Mouse (Mus musculus) gastrocnemius, postnatal 14 days (tissue): Measurements from ENCODE around the gene Gipc1. TPM values are rescaled to one million over a fixed set of nuclear protein-coding genes. Genes with fewer than 3 reads are reported as not detected.

Experiments
- DNase-seq: peaks from one replicate; pipeline ENCODE4 v3.0.0; 2021; ENCODE audit warnings: mixed read lengths
- intact Hi-C: fragments of 180-260 bp; cut with DNase I; formaldehyde crosslinking; loops from one replicate; pipeline ENCODE4 v1.15.1; 2025; ENCODE audit warnings: low total_unique reads
- long read RNA-seq, 2 experiments: library from polyadenylated mRNA; stranded (forward); transcript quantifications; one replicate each; pipeline ENCODE4 v2.0.0; 2021
- total RNA-seq, 2 experiments: library from RNA; stranded (reverse); gene quantifications; 2 replicates each; pipeline ENCODE4 v1.2.3; 2021

The Gipc1 gene
- 10 to 100 TPM; 25.4 to 26.6 TPM for total RNA-seq
- long read RNA-seq, experiment 1, transcript Gipc1-201 (7 exons, 1,522 nt): major isoform, 58 of 73 reads
- long read RNA-seq, experiment 1, partial matches to known transcripts: 14 of 73 reads
- long read RNA-seq, experiment 1, other reads (novel, unspliced or antisense): 1 of 73 reads
- long read RNA-seq, experiment 2, transcript Gipc1-201 (7 exons, 1,522 nt): major isoform, 78 of 92 reads
- long read RNA-seq, experiment 2, partial matches to known transcripts: 13 of 92 reads
- long read RNA-seq, experiment 2, other reads (novel, unspliced or antisense): 1 of 92 reads

DNA sequence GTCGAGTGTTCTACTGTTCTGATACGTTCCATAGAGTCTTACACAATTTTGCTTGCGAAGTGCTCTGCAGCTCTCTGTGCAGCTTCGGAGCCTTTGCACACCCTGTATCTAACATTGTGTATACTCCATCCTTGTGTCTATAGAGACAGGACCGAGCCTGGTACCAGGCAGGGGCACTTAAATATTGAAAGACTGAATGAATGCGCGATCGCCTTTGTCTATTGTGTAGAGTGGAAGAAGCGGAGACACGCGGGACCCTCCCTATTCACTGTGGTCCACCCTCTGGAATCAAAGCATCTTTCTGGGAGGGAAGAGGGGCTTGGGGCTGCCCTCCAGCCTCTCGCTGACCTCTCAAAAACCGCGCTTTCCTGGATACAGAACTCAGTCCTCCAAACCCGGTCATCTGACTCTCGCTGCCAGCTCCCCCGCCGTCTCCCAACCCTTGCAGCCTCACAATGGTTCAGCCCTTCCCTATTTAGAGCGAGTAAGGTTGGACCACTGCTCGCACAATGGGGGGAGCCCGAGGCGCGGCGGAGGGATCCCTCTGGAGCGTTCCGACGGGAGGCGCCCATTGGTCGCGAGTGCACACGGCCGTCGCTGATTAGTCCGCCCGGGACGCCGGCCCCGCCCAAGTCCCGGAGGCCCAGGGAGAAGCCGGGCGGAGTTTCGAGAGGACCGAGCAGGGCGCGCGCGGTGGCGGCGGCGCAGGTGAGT, at the start of gene Gipc1:
Gipc1 (plus strand) TSS at position 648 of the 714 bp plus-strand sequence.
- intact Hi-C loops: no loop called here
- peak; percentile 97 for DNase-seq

DNA sequence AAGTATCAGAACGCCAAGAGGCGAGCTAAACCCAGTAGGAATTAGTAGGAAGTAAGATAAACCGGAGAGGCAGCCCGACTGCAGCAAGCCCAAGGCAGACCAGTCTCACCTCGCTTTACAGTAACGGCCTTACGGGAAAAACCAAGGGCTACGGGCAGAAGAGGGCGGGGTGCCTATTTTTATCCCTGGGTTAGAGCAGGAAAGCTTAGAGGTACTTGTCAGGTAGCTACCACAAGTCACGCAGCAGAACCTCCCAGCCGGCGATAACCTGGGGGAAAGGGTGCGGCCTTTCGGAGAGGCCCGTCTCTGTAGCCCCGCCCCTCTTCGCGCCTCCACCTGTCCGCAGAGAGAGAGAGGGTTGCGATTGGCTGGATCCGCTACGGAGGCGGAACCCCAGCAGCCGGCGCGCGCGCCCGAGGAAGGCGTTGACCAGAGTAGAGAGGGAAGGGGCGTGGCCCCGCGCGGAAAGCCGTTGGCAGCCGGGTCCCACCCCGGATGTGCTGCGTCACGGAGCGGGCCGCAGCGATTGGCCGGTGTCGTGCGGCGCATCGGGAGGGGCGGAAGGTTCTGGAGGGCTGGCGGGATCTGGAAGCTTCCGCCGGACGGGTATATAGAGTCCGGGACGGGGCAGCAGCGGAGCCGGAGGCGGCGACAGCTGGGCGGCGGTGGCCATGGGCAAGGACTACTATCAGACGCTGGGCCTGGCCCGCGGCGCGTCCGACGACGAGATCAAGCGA, 44.6 kb upstream of the Gipc1 start, which contains the start of the genes Tecr and Dnajb1:
Tecr (minus strand) TSS at position 311 of the 737 bp plus-strand sequence.
Dnajb1 (plus strand) TSS at position 533 of the 737 bp plus-strand sequence.
- intact Hi-C loops: loop anchor here (5.0 kb wide), 1 partner anchor 41 kb away; the partner anchor contains the start of gene Ndufb7

DNA sequence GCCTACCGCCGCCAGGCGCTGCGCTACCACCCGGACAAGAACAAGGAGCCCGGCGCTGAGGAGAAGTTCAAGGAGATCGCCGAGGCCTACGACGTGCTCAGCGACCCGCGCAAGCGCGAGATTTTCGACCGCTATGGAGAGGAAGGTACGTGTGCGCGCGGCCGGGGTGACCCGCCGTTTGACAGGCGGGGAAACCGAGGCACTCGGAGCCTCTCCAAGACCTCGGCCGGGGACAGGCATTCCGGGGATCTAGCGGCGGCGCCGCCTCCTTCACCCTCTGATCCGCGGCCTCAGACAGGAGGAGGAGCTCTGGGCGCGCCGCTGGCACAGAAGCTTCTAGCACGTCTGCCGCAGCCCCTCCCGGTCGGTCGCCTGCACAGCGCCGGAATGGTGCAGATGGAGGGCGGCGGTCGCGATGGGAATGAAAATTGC, 44.1 kb upstream of the Gipc1 start:
- peak; percentile 87 for DNase-seq
- intact Hi-C loops: loop anchor here (5.0 kb wide), 1 partner anchor 41 kb away; the partner anchor contains the start of gene Ndufb7

More for the DNA sequence above, 44.6 kb upstream of the Gipc1 start, which contains the start of the genes Tecr and Dnajb1:
- DNase-seq: peak; percentile 100

DNA sequence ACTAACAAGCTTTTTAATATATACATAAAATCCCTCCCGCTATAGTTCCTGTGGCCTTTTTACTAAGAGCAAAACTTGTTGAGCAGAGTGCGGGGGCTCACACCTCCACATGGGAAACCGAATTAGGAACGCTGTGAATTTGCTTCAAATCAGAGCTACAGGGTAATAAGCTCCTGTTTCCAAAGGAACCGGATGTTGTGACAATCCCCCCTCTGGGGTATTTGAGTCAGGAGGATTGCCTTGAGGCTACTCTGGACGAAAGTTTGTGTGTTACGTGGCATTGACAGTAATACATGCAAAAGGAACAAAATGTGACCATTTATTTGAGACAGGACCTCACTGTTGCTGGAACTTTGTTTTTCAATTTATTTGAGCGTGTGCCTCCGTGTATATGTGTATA, 43.4 kb upstream of the Gipc1 start:
- intact Hi-C loops: loop anchor here (5.0 kb wide), 1 partner anchor 42 kb away; the partner anchor contains the start of gene Ndufb7
- DNase-seq: no peak

DNA sequence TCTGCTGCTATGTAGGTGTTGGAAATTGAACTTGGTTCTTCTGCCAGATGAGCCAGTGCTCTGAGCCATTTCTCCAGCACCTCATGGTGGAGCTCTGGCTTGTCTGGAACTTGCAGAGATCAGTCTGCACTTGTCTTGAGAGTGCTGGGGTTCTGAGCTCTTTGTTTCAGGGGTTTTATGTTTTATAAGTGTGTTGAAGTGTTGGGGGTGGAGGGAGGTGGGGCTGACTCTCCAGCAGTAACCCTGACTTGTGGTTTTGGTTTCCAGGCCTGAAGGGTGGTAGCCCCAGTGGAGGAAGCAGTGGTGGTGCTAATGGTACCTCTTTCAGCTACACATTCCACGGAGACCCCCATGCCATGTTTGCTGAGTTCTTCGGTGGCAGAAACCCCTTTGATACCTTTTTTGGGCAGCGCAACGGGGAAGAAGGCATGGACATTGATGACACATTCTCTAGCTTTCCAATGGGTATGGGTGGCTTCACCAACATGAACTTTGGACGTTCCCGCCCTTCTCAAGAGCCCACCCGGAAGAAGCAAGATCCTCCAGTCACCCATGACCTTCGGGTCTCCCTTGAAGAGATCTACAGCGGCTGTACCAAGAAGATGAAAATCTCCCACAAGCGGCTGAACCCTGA, 42.8 kb upstream of the Gipc1 start:
- intact Hi-C loops: loop anchor here (5.0 kb wide), 1 partner anchor 42 kb away; the partner anchor contains the start of gene Ndufb7
- no peak for DNase-seq

DNA sequence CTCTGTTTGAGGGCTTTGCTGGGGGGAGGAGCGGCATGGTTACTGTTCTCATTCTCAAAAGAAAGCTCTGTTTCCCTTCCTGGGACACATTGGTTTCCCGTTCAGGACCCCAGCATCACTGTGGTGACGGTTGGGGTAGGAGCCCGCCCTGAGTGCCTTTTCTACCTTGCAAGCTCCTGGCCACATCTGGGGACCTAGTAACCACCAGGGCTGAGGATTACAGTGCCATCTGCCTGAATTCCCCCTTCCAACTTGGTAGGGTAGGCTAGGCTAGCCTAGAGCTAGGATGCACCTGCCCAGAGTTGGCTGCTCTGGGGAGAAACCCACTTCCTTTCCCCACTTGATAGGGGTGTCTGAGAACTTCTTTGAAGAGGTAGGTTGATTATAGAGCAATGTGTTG, 40.6 kb upstream of the Gipc1 start:
- DNase-seq: no peak
- intact Hi-C loops: no loop called here

DNA sequence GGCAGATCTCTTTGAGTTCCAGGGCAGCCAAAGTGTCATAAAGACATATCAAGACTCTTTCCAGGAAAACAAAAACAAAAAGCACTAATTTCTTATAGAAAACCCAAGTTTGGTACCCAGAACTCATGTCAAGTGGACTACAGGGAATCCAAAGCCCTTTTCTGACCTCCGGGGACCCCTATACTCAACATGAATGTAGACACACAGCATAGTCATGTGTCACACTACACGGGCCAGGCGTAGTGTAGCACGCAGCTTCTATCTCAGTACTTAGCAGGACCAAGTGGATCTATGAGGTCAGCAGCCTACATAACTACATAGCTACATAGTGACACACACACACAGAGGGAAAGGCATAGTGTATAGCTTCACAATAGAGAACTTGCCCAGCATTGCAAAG, 38.8 kb upstream of the Gipc1 start:
- intact Hi-C loops: no loop called here

DNA sequence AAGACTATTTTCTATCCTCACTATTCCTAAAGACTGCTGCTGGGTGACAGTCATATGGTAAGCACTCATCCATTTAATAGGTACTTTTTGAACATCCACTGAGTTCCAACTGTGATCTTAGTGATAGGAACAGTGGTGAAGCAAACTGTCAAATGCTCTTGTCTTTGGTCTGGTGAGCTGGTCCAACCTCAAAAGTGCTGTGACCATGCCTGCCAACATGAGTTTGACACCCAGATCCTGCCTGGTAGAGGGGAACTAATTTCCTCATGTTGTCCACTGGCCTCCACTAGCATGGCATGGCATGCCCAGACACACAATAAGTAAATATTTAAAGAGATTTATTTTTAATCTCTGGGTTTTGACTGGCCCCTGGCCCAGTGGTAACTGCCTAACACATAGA, 35.9 kb upstream of the Gipc1 start:
- DNase-seq: no peak
- intact Hi-C loops: no loop called here

More for the DNA sequence above, 38.8 kb upstream of the Gipc1 start:
- DNase-seq: no peak

DNA sequence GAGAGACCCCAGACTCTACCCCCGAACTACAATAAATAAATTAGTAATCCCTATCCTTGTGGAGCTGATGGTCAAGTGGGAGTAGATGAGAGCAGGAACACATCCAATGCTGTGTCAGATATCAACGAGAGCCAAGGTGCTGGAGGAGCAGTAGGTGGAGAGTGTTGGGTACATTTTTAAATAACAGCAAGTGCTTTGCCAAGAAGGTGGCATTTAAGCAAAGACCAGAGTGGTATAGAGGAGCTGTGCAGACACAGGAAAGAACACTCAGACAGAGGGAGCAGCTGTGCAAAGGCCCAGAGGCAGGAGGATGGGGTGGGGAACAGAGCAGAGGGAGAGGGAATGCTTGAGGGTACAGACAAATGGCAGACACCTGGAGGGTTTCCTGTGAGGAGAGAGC, 35.4 kb upstream of the Gipc1 start:
- DNase-seq: no peak
- intact Hi-C loops: no loop called here

DNA sequence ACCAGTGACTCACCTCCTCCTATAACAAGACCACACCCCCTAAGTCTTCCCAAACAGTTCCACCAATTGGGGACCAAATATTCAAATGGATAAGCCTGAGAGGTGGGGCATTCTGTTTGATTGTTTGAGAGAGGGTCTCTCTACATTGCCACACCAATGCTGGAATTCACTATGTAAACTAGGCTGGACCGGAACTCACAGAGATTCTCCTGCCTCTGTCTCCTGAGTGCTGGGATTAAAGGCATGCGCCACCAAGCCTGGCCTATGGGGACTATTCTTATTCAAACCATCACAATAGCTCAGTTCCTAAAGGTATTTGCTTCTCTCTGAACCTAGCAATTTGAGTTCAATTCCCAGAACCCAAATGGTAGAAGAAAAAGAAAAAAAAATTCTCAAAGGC, 33.9 kb upstream of the Gipc1 start:
- no peak for DNase-seq
- intact Hi-C loops: no loop called here

DNA sequence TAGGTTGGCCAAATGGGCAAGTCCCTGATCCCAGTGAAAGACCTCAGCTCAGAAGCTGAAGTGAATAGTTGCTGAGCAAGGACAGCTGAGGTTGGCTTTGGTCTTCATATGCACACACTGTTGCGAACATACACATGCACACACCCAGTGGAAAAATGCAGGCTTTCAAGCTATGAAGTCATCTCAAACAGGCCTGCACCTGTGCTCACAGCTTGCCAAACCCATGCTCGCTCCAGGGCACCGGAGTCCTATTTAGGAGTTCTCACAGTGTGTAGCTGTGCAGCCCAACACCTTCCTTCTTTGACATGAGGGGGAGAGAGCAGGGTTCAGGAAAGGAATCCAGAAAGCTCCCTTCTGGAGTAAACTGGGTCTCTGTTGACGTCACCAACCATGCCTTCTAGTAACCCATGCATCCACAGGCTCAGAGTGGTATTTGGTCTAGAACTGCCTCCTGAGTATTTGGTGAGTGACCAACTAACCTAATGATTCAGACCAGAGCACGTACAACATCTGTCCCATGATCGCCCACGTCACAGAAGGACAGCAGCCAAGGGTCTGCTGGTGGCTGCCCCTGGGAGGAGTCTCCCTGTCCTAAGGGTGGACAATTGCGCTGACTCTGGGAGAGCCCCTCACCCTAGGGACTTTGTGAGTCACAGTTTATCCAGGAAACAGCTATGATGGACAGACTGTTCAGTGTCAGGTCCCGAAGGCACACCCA, 32.8 kb upstream of the Gipc1 start:
- no peak for DNase-seq
- intact Hi-C loops: no loop called here

DNA sequence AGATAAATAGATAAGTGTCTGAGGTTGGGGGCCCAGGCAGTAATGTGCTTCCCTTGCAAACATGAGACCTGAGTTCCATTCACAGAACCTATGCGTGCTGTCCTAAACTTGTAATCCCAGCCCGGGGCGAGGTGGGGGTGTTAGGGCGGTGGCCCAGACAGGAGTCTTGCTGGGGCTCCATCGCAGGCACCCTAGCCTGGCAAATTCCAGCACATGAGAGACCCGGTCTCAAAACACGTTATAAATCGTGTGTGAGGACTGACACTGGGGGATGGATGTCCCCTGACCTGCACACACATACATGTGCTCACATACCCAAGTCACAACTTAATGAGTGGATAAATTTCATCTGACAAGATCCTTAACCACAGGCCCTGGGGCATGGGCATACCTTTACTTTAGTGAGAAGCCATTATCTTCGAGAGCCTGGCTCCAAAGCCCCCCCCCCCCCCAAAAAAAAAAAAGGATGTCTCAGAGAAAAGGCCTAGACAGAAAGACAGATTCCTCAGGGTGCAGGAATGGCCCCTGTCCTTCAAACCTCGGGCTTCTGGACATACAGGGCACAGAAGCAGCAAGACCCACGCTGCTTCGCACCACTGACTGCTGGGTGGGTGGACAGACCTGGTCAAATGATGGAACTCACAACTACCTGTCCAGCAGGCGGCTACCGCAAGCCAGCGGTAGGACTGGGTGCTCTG, 30.6 kb upstream of the Gipc1 start:
- DNase-seq: no peak
- intact Hi-C loops: no loop called here

DNA sequence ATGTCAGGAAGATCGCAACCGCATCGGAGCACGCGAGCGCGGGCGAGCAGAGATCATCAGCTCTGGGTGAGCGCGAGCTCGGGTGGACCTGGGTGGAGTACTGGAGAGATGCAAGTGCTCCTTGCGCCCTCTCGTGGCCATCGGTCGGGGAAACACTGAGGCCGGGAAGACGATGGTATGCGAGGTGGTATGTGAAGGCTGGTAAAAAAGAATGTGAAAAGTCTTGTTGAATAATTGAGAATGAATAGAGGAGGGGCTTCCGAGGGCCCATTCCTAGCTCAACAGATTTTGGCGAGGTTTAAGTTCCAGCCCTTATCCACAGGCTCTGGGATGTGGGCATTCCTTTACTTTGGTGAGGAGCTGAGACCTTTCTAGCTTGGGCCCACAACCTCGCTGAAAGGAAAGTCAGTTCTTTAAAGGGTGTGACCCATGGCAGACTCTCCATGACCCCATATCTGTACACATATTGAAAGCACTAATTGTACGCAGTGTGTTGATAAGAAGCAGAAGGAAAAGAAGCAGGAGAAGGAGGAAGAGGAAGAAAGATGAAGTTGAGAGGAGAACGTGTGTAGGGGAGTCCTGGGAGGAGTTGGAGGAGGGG, 30.0 kb upstream of the Gipc1 start:
- peak; percentile 87 for DNase-seq
- intact Hi-C loops: no loop called here

DNA sequence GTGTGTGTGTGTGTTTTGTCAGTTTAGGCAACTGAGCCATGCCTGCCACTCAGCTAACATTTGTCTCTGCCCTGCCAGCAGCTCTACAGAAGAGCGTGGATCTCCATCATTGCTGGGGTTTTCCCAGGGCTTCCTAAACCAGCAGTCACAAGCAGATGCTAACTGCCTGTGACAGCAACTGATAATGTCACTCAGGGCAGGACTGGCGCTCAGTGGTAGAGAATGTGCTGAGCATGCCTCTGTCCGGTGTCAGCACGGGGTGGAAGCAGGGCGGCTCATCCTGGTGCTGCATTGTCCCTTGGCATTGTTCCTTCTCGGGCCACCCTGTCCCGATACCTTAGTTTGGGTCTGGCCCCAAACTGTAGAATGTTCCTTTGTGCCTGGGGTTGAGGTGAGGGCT, 28.9 kb upstream of the Gipc1 start:
- intact Hi-C loops: no loop called here
- no peak for DNase-seq

DNA sequence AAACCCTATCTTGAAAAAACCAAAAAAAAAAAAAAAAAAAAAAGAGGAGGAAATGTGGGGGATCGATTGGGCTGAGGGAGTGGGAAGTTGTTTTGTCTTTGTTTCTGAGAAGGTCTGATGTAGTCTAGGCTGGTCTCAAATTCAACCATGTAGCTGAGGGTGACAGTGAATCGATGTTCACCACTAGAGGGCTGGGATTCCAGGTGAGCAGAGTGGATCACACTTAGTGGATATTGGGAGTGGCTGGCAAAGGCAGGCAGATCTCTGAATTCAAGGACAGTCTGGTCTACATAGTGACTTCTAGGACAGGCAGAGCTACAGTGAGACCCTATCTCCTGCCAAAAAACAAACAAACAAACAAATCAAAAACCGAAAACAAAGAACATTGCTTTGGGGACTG, 27.7 kb upstream of the Gipc1 start:
- no peak for DNase-seq

DNA sequence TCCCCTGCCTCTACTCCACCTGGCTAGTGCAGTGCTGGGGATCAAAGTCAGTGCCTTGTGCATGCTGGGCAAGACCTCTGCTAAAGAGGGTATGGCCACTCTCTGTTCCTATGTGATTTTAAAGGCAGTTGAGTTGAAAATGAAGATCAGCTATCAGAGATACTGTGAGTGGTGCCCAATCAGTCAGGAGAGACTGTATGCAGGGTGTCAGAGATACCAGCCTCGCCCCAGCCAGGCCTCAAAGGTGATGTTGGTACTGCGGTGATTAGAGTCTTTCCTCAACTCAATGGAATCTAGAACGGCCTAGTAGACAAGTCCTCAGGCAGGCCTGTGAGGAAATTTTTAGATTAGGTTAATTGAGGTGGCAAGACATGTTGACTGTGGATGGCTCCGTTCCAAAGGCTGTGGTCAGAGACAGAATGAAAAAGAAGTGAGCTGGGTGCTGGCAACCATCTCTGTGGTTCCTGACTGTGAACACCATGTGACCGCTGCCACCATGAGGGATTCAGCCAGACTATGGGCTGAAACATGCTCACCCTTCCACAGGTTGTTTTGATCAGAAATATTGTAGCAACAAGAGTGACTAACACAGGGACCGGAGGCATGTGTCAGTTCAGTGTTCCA, 26.7 kb upstream of the Gipc1 start:
- no peak for DNase-seq
- intact Hi-C loops: no loop called here

More for the DNA sequence above, 27.7 kb upstream of the Gipc1 start:
- intact Hi-C loops: no loop called here

DNA sequence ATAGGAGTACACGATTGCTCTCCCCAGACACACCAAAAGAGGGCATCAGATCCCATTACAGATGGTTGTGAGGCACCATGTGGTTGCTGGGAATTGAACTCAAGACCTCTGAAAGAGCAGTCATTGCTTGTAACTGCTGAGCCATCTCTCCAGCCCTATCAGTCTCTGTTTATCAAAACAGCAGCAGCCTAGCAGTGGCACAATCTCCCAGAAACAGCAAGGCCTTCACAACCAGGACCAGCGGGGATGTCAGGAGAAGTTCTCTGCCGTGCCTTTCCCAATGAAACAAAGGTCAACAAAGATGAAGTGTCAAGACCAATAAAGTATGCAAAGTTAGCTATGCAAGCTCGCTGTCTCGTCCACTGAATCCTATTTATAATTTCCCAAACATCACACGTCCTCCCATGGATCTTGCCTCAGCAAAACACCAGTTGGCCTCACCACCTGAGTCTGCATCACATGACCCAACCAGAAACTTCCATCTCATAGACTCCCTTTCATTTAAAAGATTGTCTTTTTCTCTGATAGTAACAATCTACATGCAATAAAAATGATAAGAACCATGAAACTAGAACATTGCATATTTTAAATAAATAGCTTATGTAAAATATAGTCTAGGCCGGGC, 20.3 kb upstream of the Gipc1 start:
- DNase-seq: no peak
- intact Hi-C loops: no loop called here
